Mouse (Mus musculus) frontal cortex, adult (tissue): ENCODE measurements at regions not wholly inside any gene's neighbourhood (a gene's known extent, or its start where the extent isn't known, plus 50 kb on each side); places are given as distances from the start of the nearest gene placed in this dataset.

Experiments used
- ATAC-seq: cut with Nextera tagmentation; 2 replicates; pipeline ENCODE4 v1.9.2; 2017; ENCODE audit warnings: mild to moderate bottlenecking, moderate library complexity, mixed read lengths; ENCODE audit not compliant: low TSS enrichment

DNA sequence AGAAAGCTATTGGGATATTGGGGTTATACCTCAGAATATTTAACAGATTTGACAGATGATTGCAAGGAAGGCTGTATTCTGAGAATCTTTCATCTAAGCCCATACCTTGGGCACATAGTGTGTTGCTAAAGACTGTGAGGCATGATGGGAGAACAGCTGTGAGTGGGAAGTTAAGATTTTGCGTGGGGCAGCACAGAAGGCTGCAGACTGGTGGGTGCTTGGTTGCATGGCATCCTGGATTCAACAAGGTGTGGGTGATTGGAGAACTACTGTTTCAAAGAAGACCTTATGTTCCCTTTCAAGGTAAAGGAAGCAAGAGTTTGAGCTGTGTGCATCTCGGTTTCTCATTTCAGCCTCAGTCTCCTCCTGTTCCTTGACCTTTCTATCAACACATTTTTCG is 584.8 kb downstream of the Sh2d4b start:
- peak; percentile 98 for ATAC-seq

DNA sequence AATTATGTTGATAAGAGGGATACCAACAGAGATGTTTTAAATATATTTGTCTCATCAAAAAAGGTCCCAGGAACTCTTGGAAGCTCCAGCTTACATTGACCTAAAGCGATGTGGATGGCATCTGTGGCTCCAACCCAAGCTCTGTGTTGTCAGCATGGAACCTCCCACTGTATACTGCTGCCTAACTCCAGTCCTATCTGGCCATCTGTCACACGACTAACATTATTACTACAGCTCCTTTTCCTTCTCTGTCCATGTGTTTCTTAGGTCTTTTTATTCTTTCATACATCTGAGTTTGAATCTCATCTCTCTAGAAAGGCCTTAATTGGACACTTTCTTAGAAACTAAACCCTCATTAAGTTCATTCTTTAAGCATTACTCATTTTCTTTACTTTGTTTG is 613.9 kb downstream of the Sh2d4b start:
- peak; percentile 76 for ATAC-seq

DNA sequence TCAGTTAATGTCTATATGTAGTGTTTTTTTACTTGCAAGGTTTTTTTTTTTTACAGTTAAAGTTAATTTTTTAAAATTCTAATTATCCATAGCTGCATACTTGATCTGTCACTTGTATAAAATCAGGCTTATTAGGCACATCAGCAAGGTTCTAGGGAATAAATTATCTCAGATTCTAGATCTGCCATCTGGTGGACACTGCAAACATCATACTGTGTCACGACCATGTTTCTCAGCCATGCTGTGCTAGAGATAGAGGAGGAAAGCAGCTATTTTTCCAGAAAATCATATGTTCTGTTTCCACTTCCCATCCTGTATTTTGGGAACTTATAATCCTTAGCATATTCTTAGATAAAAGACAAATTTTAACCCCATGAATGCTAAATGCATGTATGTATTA is 617.7 kb downstream of the Sh2d4b start:
- ATAC-seq: peak; percentile 91

DNA sequence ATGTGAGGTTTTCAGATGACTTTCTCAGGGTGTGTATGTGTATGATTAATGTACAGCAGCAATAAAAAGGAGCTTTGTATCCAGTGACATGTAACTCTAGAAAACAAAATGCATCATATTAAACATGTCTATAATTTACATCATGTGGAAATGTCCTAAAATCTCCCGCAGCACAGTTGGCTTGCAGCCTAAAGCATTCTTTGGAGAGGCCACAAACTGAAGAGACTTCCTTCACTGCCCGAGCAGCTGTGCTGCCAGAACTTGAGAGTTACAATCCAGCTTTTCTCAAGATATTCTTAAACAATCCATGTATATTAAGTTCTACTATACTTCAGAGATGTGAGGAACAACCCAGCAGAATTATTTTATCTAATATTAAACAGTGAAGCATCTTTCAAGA is 631.4 kb downstream of the Sh2d4b start:
- ATAC-seq: no peak

DNA sequence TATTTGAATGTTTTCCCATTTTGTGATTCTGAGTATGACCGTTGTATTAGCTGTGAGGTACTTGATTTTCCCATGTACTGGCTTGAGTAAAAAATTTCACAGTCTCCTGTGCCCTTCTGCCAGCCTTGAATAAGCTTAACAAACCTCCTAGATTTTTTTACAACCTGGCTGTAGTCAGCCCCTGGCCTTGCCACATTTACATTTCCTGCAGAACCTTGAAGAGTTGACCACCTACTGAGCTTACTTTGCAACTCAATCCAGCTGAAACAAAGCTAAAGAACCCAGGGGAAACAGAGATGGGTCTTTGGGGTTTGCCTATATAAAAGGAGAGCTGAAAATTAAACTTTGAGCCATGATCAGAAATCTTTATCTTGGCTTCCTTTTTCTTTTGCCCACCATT is 661.0 kb downstream of the Sh2d4b start:
- ATAC-seq: no peak

DNA sequence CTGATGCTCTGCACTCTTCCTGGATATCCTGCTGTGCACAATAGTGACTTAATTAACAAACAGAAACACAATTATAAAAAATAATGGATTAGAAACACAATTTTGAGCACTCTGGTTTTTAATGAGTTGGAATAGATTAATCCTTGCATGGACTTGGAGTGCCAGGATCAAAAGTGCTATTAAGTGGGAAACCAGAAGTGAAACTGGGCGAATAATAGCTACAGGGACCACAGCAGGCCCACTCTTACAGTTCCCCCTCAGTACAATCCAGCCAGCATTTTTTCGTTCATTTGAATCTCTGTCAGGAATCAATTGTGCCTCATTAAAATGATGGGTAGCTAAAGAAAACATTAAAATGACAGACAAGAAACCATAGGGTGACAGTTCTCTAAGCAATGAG is 668.7 kb downstream of the Sh2d4b start:
- ATAC-seq: no peak
